Mouse (Mus musculus): ENCODE measurements around the gene Ttc41.

- TF ChIP-seq CTCF (IDR thresholded peaks at IDR 0.05) = no peak
- TF ChIP-seq EP300 (IDR thresholded peaks at IDR 0.05) = no peak
These were observed 89.4 kb downstream of the Ttc41 start for GRCm38 (mm10) chr10:86794794-86795535.

Measured in lung, postnatal 0 days (tissue).